Mouse (Mus musculus): ENCODE data around the gene Egfem1. TPM values are rescaled to one million over a fixed set of nuclear protein-coding genes. Genes with fewer than 3 reads are reported as not detected.
A peak's percentile ranks its signal among the peaks of the same experiment; 100 is the strongest.

Egfem1 gene
- polyA plus RNA-seq (2015; fragmentation: Nextera tagmentation; extraction: Ambion mirVana): 4.0 and 7.4 TPM in 2 replicates

- WGBS: 2% methylated on average over 12 of the region's 12 CpGs
- Histone ChIP-seq H3K27me3 (replicated peaks; ENCODE audit: control insufficient read depth, insufficient read depth, low read length) (peaks cover 6% of the 10 kb centered on the region; the same call in 1 of the 2 replicates), H3K4me3 (replicated peaks; ENCODE audit: low read length) (peak within 1 kb of the TSS; percentile 57), H3K4me2 (ENCODE audit: low read length) (peak within 1 kb of the TSS; percentile 88), H3K9ac (replicated peaks; ENCODE audit: low read depth, low read length) (peak within 1 kb of the TSS; percentile 47), H3K4me1 (replicated peaks; ENCODE audit: control insufficient read depth, insufficient read depth, low read length) (peaks cover 12% of the 10 kb centered on the region), H3K27ac (ENCODE audit: low read length) (peak within 1 kb of the TSS; percentile 41; the same call in 1 of the 2 replicates), H3K9me3 (ENCODE audit: control insufficient read depth, low read length) (no peaks in the 10 kb centered on the region), H3K36me3 (ENCODE audit: control insufficient read depth, insufficient read depth) (no peaks in the 10 kb centered on the region)
- ATAC-seq: peak; percentile 57
Measured at GRCm38 (mm10) chr3:29081952-29082295, at the start of gene Egfem1. Egfem1 (plus strand) TSS chr3:29082023.

- Histone ChIP-seq H3K4me1 (replicated peaks; ENCODE audit: control insufficient read depth, insufficient read depth, low read length) (0 out of 2 replicates have a peak, but pooled peaks cover 6% of the 10 kb centered on the region), H3K27me3 (replicated peaks; ENCODE audit: control insufficient read depth, insufficient read depth, low read length) (no peaks in the 10 kb centered on the region; the same call in 1 of the 2 replicates), H3K9me3 (ENCODE audit: control insufficient read depth, low read length) (no peaks in the 10 kb centered on the region), H3K9ac (replicated peaks; ENCODE audit: low read depth, low read length) (no peak overlapping the region), H3K36me3 (ENCODE audit: control insufficient read depth, insufficient read depth) (no peaks in the 10 kb centered on the region), H3K4me3 (replicated peaks; ENCODE audit: low read length) (no peak overlapping the region), H3K4me2 (ENCODE audit: low read length) (no peak overlapping the region), H3K27ac (ENCODE audit: low read length) (no peak overlapping the region)
- no peak for ATAC-seq
- 77% methylated on average over 2 of the region's 2 CpGs for WGBS
Measured at GRCm38 (mm10) chr3:29033107-29033506, 48.7 kb upstream of the Egfem1 start.

GRCm38 (mm10) chr3:29036146-29036545, 45.7 kb upstream of the Egfem1 start:
- WGBS: 2% methylated on average over 3 of the region's 3 CpGs
- Histone ChIP-seq H3K27me3 (replicated peaks; ENCODE audit: control insufficient read depth, insufficient read depth, low read length) (no peaks in the 10 kb centered on the region; the same call in 1 of the 2 replicates), H3K4me2 (ENCODE audit: low read length) (no peak overlapping the region), H3K9ac (replicated peaks; ENCODE audit: low read depth, low read length) (no peak overlapping the region), H3K27ac (ENCODE audit: low read length) (no peak overlapping the region), H3K36me3 (ENCODE audit: control insufficient read depth, insufficient read depth) (no peaks in the 10 kb centered on the region), H3K4me3 (replicated peaks; ENCODE audit: low read length) (no peak overlapping the region), H3K4me1 (replicated peaks; ENCODE audit: control insufficient read depth, insufficient read depth, low read length) (no peaks in the 10 kb centered on the region), H3K9me3 (ENCODE audit: control insufficient read depth, low read length) (no peaks in the 10 kb centered on the region)
- peak; percentile 81 for ATAC-seq

GRCm38 (mm10) chr3:29036620-29037019, 45.2 kb upstream of the Egfem1 start:
- Histone ChIP-seq H3K27me3 (replicated peaks; ENCODE audit: control insufficient read depth, insufficient read depth, low read length) (no peaks in the 10 kb centered on the region; the same call in 1 of the 2 replicates), H3K9me3 (ENCODE audit: control insufficient read depth, low read length) (no peaks in the 10 kb centered on the region), H3K4me3 (replicated peaks; ENCODE audit: low read length) (no peak overlapping the region), H3K4me2 (ENCODE audit: low read length) (no peak overlapping the region), H3K9ac (replicated peaks; ENCODE audit: low read depth, low read length) (no peak overlapping the region), H3K4me1 (replicated peaks; ENCODE audit: control insufficient read depth, insufficient read depth, low read length) (no peaks in the 10 kb centered on the region), H3K27ac (ENCODE audit: low read length) (no peak overlapping the region), H3K36me3 (ENCODE audit: control insufficient read depth, insufficient read depth) (no peaks in the 10 kb centered on the region)
- ATAC-seq: peak; percentile 54; the same call in 1 of the 2 replicates

GRCm38 (mm10) chr3:29040064-29040463, 41.8 kb upstream of the Egfem1 start:
- Histone ChIP-seq H3K4me3 (replicated peaks; ENCODE audit: low read length) (no peak overlapping the region), H3K9ac (replicated peaks; ENCODE audit: low read depth, low read length) (no peak overlapping the region), H3K4me1 (replicated peaks; ENCODE audit: control insufficient read depth, insufficient read depth, low read length) (no peaks in the 10 kb centered on the region), H3K27ac (ENCODE audit: low read length) (no peak overlapping the region), H3K27me3 (replicated peaks; ENCODE audit: control insufficient read depth, insufficient read depth, low read length) (no peaks in the 10 kb centered on the region; the same call in 1 of the 2 replicates), H3K36me3 (ENCODE audit: control insufficient read depth, insufficient read depth) (no peaks in the 10 kb centered on the region), H3K9me3 (ENCODE audit: control insufficient read depth, low read length) (no peaks in the 10 kb centered on the region), H3K4me2 (ENCODE audit: low read length) (no peak overlapping the region)
- 42% methylated on average over 7 of the region's 7 CpGs for WGBS
- ATAC-seq: no peak

- H3K27ac ChIP-seq (ENCODE audit: low read length): no peak overlapping the region
- ATAC-seq: no peak
- no peaks in the 10 kb centered on the region for H3K36me3 ChIP-seq (ENCODE audit: control insufficient read depth, insufficient read depth)
- H3K4me3 ChIP-seq (replicated peaks; ENCODE audit: low read length): no peak overlapping the region
- H3K4me2 ChIP-seq (ENCODE audit: low read length): no peak overlapping the region
- no peak overlapping the region for H3K9ac ChIP-seq (replicated peaks; ENCODE audit: low read depth, low read length)
- WGBS: 7% methylated on average over 5 of the region's 5 CpGs
- no peaks in the 10 kb centered on the region for H3K9me3 ChIP-seq (ENCODE audit: control insufficient read depth, low read length)
- 0 out of 2 replicates have a peak, but pooled peaks cover 4% of the 10 kb centered on the region for H3K4me1 ChIP-seq (replicated peaks; ENCODE audit: control insufficient read depth, insufficient read depth, low read length)
- H3K27me3 ChIP-seq (replicated peaks; ENCODE audit: control insufficient read depth, insufficient read depth, low read length): no peaks in the 10 kb centered on the region
Measured at GRCm38 (mm10) chr3:29046281-29046680, 35.5 kb upstream of the Egfem1 start.

GRCm38 (mm10) chr3:29047273-29047932, 34.4 kb upstream of the Egfem1 start:
- no peaks in the 10 kb centered on the region for H3K27me3 ChIP-seq (replicated peaks; ENCODE audit: control insufficient read depth, insufficient read depth, low read length)
- no peak overlapping the region for H3K27ac ChIP-seq (ENCODE audit: low read length)
- no peaks in the 10 kb centered on the region for H3K9me3 ChIP-seq (ENCODE audit: control insufficient read depth, low read length)
- 69% methylated on average over 14 of the region's 14 CpGs for WGBS
- no peak overlapping the region for H3K4me2 ChIP-seq (ENCODE audit: low read length)
- H3K4me3 ChIP-seq (replicated peaks; ENCODE audit: low read length): no peak overlapping the region
- H3K9ac ChIP-seq (replicated peaks; ENCODE audit: low read depth, low read length): no peak overlapping the region
- H3K4me1 ChIP-seq (replicated peaks; ENCODE audit: control insufficient read depth, insufficient read depth, low read length): 0 out of 2 replicates have a peak, but pooled peaks cover 4% of the 10 kb centered on the region
- H3K36me3 ChIP-seq (ENCODE audit: control insufficient read depth, insufficient read depth): no peaks in the 10 kb centered on the region
- ATAC-seq: no peak; the same call in 1 of the 2 replicates

- H3K9me3 ChIP-seq (ENCODE audit: control insufficient read depth, low read length): no peaks in the 10 kb centered on the region
- H3K36me3 ChIP-seq (ENCODE audit: control insufficient read depth, insufficient read depth): no peaks in the 10 kb centered on the region
- no peak overlapping the region for H3K4me3 ChIP-seq (replicated peaks; ENCODE audit: low read length)
- no peak overlapping the region for H3K9ac ChIP-seq (replicated peaks; ENCODE audit: low read depth, low read length)
- no peaks in the 10 kb centered on the region for H3K27me3 ChIP-seq (replicated peaks; ENCODE audit: control insufficient read depth, insufficient read depth, low read length)
- no peak overlapping the region for H3K27ac ChIP-seq (ENCODE audit: low read length)
- peaks cover 5% of the 10 kb centered on the region; the same call in 1 of the 2 replicates for H3K4me1 ChIP-seq (replicated peaks; ENCODE audit: control insufficient read depth, insufficient read depth, low read length)
- no peak overlapping the region for H3K4me2 ChIP-seq (ENCODE audit: low read length)
- ATAC-seq: peak; percentile 36
- 27% methylated on average over 4 of the region's 4 CpGs for WGBS
Measured at GRCm38 (mm10) chr3:29063156-29063555, 18.7 kb upstream of the Egfem1 start.

- peak; percentile 75 for ATAC-seq
- 33% methylated on average over 6 of the region's 6 CpGs for WGBS
Measured at GRCm38 (mm10) chr3:29068428-29069098, 13.3 kb upstream of the Egfem1 start.

More at GRCm38 (mm10) chr3:29068428-29069098, 13.3 kb upstream of the Egfem1 start:
- Histone ChIP-seq H3K36me3 (ENCODE audit: control insufficient read depth, insufficient read depth) (no peaks in the 10 kb centered on the region), H3K9ac (replicated peaks; ENCODE audit: low read depth, low read length) (no peak overlapping the region), H3K27me3 (replicated peaks; ENCODE audit: control insufficient read depth, insufficient read depth, low read length) (no peaks in the 10 kb centered on the region), H3K4me2 (ENCODE audit: low read length) (no peak overlapping the region), H3K4me1 (replicated peaks; ENCODE audit: control insufficient read depth, insufficient read depth, low read length) (peaks cover 6% of the 10 kb centered on the region; the same call in 1 of the 2 replicates), H3K9me3 (ENCODE audit: control insufficient read depth, low read length) (no peaks in the 10 kb centered on the region), H3K4me3 (replicated peaks; ENCODE audit: low read length) (no peak overlapping the region), H3K27ac (ENCODE audit: low read length) (no peak overlapping the region)

All from forebrain, embryonic 16.5 days (tissue).